Mouse (Mus musculus): Measurements from ENCODE around the gene S100b.

S100b gene

DNA sequence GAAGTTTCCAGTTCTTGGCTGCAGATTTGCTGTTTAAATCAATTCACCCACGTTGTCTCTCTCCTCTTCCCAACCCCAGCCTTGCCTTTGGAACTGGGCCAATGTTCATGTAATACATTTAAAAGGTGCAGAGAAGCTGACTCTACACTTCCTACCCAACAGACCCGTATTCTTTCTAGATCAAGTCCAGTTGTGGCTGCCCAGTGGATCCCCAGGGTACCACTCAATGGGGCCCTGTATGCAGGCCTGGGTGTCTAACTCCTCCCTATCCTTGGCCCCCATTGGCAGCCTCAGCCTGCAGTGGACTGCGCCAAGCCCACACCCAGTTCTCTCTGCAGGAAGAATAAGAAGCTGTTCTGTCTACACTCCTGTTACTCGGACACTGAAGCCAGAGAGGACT lies at the start of gene S100b:
TSS of gene S100b (plus strand) at position 318 of the 400 bp plus-strand sequence.
- no peak for DNase-seq (ENCODE audit: low read depth, low spot score)

DNA sequence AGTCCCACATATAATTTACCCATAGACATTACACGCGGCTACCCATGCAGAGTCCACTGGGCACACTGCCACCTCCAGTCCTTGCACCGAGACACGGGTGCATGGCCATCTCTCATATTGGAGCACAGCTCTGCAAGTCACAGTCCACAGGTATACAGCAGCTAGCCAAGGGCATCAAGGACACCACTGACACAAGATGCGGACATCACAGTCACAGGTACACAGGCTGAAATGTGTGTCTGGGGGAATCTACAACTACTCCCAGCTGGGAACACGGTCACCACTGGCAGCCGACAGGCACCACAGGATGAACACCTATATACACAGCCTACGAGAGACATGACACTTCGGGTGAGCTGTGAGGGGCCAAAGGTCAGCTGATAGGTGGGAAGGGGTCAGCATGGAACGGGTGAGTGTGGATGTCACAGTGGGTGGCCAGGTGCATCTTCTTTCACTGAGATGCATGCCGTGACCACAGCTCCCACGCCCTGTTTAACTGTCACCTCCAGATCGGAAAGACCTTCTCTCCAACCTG lies 46.3 kb upstream of the S100b start:
- DNase-seq (ENCODE audit: low read depth, low spot score), result no peak

DNA sequence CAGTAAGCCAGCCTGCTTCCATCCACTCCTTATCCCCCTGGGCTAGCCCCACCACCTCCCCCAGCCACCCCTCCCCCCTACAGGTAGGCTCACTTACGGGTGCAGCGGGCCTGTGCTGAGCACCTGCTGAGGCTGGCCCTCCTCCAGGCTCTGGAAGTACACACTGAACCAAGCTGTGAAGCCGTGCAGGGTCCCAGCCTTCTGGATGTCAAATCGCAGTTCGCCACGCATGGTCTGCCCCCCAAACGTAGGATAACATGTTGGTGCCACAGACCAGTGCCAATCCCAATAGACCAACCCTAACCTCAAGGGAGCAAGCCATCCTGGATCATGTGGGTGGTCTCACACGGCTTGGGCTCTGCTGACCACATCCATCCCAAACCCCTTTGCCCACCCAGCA lies 44.4 kb upstream of the S100b start:
- DNase-seq (ENCODE audit: low read depth, low spot score), result no peak

DNA sequence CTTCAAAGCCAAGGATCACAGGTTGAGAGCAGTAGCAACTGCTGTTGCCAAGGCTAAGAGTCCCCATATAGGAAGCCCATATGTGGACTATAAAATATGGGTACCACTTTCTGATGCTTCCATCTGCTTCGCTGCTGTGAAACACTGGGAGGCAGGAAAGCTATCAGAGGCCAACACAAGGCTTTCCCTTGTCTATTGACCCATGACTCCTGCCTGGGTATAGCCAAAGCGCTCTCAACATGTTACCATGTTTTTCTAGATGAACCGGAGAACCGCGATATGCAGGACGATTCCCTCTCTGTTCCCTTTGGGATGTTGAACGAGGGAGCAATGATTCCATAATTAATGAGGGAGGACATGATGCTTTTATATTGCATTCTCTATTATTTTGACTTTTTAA lies 42.8 kb upstream of the S100b start:
- no peak for DNase-seq (ENCODE audit: low read depth, low spot score)

DNA sequence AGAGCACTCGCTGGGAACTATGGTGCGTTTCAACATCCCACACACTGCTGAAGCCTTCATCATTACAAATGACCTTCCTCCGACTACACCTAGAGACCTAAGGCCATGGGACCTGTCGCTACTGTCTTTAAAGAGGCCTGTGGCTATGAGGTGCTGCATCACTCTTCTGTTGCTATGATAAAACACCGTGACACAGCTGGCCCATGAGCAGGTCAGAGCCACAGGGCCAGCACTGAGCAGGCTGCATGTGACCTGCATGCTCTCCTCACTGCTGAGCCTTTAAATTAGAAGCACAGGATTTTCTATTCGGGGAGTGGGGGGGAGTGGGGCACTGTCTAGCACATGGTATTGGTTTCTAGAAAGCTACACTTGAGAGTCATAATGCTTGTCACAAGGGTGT lies 41.5 kb upstream of the S100b start:
- DNase-seq (ENCODE audit: low read depth, low spot score), result no peak

DNA sequence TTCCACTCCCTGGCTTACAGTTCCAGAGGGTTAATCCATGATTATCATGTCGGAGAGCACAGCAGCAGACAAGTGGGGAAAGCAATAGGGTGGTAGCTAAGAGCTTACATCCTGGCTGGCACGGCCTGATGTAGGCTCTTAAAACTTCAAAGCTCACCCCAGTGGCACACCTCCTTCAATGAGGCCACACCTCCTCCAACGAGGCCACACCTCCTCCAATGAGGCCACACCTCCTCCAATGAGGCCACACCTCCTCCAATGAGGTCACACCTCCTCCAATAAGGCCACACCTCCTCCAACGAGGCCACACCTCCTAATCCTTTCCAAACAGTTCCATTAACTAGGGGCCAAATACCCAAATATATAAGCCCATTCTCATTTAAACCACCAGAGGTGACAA lies 39.5 kb upstream of the S100b start:
- no peak for DNase-seq (ENCODE audit: low read depth, low spot score)

DNA sequence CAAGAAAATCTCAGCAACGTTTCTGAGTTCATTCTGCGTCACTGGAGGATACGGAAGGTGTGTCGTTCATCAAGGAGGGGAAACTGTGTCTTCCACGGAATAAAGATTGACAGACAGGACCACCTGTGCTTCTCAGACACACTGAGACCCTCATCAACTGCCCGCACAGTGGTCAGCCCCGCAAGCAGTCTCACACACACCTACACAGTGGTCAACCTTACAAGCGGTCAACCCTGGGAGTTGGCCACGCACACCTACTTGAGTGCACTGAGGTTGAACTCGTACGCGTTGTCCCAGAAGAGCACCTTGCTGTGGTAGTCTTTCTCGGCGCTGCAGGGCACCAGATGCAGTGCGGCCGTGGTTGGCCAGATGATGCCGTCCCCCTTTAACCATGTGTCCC lies 36.6 kb upstream of the S100b start:
- no peak for DNase-seq (ENCODE audit: low read depth, low spot score)

DNA sequence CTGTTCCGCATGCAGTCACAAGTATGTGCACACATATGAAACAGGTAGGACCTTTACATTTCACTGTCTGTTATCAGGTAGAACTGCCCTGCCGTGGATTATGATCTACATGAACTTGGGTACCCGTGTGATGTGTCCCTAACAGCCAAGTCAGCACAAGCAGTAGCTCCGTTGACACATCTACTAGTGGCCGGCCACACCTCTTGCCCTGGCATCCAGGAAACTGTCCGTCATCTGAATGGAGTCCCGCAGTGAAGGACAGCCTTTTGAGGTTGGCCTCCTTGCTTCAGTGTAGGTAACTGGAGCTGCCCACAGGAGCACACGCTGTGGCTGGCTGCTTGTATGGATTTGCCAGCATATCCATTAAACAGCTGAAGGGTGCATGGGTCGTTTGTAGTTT lies 35.4 kb upstream of the S100b start:
- DNase-seq (ENCODE audit: low read depth, low spot score), result no peak

DNA sequence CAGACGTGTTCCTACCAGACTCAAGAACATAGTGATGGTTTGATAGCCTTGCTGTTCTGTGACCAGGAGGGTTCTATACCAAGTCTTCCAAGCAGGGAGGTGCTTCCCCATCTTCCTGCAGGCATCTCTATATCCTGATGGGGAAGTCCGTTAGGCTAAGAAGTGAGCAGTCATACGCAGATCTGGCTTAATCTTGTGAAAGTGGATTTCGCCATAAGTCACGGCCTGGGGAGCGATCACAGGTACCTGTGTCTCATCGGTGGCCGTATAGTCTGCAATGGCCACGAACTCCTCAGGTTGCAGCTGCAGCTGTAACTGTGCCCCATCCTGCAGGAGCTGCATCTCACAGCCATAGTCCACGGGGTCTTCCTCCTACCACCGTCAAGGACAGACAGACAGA lies 27.7 kb upstream of the S100b start:
- DNase-seq (ENCODE audit: low read depth, low spot score), result no peak

DNA sequence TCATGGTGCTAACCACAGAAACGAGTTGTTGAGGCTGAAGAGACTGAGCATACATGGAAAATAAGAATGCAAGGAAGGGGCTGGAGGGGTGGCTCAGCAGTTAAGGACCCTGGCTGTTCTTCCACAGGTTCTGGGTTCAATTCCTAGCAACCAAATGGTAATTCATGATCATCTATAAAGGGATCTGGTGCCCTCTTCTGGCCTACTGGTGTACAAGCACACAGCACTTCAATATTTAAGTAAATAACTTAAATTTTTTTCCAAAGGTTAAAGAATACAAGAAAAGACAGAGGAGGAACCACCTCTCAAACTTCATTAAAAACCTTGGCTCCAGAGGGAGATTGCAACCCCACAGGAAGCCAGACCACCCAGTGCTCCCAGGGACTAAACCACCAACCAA lies 24.0 kb upstream of the S100b start:
- no peak for DNase-seq (ENCODE audit: low read depth, low spot score)

DNA sequence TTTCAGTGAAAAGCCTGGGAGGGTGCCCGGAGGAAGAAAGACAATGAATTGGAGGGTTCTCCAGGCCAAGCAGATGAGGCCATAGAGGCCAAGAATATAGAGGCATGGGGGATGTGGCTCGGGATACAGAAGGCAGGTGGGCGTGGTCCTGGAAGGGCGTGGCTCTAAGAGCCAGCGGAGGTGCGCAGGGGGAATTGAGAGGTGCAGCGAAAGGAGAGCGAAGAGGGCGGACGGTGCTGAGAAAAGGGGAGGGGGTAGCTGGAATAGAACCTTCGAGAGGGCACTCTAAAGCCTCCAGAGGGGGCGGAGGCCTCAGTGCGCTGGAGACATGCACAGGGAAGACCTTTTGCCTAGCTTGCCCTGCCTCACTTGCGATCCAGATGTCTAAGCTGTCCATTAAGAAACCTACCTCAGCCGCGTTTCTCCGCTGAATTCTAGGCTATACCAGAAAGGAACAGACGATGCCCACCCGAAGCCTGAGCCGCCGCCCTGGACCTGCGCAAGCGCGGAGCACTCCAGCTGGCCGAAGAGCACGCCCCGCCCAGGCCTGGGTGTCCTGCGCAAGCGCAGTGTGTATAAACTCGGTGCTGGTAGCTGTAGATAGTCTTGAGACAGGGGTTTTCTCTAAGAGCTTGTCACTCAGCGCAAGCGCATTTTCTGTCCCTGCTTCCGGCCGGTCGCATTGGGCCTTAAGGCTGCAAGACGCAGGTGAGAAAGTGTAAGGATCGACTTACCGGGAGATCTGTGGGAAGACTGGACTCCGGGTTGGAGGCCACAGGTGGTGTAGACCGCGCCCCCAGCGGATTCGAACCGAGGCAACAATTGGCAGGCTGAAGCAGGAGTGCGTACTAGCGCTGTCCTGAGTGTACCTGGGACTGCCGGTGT lies 16.1 kb upstream of the S100b start, which contains the start of gene Prmt2:
TSS of gene Prmt2 (minus strand) at position 525 of the 885 bp plus-strand sequence.
- DNase-seq (ENCODE audit: low read depth, low spot score), result peak; percentile 93

DNA sequence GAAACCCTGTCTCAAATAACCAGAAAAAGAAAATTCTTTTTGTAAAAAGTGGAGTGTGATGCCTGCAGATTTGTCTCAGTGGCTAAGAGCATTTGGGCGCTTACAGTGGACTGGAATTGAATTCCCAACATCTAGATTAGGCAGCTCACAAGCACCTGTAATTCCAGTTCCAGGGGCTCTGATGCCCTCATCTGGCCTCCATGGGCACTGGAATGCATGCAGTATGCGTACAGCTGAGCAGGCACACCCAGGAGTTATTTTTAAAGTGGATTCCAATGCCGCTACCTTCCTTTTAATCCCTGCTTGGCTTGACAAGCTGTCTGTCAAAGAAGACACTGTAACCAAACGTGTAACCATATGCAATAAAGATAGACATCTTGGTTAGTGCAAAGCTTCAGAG lies 14.3 kb upstream of the S100b start:
- no peak for DNase-seq (ENCODE audit: low read depth, low spot score)

DNA sequence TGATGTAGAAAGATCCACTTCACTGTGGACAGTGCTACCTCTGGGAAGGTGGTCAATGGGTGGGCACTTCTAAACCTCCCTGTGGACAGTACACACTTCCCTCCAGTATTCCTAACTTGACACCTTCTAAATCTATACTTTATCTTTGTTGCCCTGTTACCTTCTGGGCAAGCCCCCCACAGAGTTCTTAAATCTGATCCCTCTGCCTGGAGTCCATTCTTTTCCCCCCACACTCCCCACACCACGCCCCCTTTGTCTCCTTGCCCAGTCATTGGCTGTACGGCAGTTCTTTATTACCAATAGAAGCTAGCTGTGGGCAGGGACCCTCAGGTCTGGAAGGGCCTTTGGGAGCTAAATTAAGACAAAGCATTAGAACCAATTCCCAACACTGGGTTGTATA lies 8.5 kb upstream of the S100b start:
- DNase-seq (ENCODE audit: low read depth, low spot score), result no peak

DNA sequence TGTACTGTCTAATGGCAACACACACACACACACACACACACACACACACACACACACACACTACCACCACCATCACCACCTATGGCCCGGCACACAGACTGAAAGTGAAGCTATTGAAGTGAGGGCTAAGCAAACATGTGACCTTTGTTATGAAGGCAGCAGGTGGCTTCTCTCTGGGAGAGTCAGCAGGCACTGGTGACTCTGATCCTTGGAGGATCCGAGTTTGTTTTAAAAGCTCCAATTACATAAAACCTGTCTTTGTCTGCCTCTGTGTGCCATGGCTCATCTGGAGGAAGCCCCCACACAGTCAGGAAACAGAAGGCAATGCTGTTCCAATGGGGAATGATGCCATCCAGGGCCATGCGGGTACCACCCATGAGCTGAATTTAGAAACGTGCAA lies 7.1 kb upstream of the S100b start:
- DNase-seq (ENCODE audit: low read depth, low spot score), result no peak

DNA sequence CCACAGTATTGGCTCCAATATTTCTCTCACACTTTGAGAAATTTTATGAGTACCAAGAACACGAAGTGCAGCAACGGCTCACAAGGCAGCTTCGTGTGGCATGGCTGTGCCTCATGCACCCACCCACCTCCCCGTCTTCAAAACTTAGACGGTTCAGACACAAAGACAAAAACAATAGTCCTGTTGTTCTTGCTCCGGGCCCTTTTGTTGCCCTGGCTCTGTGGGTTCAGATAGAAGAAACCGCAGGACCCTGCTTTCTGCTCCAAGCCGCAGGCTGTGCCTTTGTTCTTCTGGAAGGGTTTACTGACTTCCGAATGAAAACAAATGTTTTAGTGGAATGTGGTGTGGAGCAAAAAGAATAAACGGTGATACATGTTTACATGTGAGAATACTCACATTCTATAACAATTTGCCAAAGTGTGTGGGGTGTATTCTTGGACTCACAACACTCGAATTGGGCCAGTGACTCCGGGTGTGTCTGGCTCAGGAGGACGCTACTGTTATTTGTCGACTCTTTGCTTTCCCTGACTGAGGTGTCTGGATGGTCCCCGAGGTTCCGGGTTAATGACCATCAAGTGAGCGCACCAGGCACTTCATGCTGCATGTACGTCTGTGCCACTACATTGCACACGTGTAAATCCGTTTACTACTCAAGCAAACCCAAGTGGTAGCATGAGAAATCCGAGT lies 5.5 kb upstream of the S100b start:
- no peak for DNase-seq (ENCODE audit: low read depth, low spot score)

DNA sequence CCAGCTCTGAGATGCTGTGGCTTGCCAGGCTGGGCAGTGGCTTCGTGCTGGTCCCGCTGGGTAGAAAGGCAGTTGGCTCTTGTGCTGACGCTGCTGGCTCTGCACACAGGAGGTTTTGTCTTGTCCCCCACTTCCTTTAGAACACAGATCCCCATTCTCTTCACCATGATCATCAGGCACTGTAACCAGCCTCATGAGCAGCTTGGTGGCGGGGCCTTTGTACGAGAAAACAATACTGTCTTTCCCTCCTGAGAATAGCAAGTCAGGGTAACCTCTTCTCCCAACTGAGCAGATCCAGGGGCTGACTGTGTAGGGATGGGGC lies 5.0 kb upstream of the S100b start:
- no peak for DNase-seq (ENCODE audit: low read depth, low spot score)

DNA sequence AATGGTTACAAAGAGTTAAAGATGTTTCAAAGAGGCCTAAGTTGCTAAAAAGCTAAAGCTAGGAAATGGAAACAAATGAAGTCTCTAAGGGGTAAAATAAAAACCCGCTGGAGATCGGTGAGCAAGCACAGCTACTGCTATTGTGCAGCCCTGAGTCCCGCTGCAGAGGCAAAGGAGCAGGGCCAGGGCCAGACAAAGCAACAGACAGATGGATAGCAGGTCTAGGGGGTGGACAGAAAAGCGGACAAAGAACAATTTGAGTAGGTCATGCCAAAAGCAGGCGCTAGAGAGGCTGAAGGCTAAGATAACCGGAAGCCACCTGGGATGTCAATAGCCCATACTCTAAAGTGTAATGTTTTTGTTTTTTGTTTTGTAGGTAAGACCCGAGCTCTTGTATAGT lies 2.8 kb upstream of the S100b start:
- DNase-seq (ENCODE audit: low read depth, low spot score), result no peak

DNA sequence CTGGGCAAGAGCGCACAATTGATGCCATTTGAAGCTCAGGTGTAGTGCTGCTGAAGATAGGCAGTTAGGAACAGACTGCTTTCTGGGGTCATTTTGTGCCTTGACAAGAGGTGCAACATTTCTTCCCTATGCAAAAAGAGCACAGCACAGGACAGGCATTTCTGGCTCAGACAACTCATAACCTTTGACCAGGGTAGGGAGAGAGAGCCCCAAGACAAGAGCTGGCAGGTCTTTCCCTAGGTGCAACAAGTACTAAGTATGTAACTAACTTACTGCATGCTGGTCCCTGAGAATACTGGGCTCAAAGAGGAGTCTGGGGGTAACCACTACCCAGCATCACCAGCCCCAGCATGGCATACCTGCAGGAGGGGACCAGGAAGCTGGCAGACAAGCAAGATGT lies 574 bp upstream of the S100b start:
- DNase-seq (ENCODE audit: low read depth, low spot score), result no peak

DNA sequence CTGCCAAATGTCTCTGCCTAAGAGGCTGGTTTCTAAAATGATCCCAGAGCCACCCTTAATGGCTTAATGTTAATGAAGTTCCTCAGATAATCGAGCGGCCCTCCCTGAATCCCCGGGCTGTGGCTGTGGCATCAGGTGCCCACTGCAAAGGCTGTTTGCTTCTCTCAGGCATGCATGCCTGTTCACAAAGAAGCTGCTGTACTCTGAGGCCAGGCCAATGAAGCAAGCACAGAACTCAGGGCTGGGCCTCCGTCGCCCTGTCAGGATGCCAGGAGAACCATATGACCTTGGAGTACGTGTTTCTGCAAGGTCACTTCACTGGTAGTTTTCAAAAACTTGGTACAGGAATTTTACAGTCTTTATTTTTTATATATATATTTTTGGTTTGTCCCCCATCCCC lies 2.0 kb downstream of the S100b start:
- DNase-seq (ENCODE audit: low read depth, low spot score), result no peak

DNA sequence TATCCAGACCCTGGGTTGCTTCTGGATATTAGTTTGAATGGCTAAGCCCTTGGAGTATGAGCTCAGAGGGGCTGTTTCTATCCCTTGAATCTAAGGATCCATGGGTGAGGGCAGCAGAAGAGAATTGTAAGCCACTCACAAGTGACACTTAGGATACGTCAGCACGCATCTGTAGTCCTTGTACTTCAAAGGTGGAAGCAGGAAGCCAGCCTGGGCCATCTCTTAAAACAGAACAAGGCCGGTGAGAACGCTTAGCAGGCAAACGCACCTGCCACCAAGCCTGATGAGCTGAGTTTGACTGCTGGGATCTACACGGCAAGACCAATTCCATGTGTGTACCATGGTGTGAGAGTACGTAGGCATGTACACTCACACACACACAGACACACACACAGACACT lies 3.6 kb downstream of the S100b start:
- peak; percentile 36 for DNase-seq (ENCODE audit: low read depth, low spot score)

DNA sequence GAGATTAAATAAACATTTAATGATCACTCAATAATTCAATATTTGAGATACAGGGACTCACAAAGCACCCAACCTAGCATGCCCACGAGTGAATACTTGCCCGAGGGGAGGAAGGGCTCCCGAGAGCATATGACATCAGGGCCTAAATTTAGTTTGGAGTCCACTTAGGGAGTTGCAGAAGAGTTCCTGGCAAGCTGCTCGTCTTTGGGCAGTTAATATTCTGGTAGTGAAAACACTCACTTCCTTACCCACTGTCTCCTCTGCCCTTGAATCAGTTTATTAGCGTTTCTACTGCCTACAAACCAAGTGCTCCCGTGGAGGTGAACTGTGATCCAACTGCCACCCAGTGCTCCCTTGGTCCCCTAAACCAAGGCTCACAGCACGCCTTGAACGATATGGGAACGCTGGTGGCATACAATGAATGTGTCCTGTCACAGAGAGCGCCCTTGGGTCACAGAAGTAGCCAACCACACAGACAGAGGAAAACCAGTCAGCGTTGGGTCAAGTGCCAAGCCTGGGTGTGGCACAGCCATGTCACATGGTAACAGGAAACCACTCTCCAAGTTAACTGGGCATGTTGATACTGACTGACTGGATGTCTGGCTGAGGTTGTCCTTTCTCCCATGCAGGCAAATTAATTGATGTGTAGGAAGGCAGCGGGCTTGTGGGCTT lies 4.2 kb downstream of the S100b start:
- DNase-seq (ENCODE audit: low read depth, low spot score), result no peak

DNA sequence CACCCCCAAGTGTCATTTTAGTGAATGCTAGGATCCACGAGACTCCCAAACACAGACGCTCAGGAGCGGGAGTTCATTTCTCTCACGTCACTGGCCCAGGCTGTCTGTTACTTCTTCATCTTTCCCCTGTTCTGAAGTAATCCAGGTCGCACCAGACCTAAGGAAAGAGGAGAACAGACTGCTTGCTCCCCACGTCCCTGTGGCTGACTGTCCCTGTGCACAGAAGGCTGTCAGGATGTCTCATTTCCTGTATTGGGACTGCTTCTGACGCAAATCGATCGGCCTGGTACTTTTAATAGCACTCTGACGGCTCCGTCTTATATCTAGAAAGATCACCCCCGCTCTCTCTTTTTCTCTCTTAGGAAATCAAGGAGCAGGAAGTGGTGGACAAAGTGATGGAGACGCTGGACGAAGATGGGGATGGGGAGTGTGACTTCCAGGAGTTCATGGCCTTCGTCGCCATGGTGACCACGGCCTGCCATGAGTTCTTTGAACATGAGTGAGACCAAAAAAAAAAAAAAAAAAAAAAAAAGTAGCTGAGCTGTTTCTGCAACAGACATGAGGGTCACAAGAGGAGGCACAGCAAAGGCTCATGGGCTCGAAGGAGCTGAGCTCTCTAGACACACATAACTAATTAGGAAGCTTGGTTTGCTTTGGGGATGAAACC lies 6.0 kb downstream of the S100b start:
- no peak for DNase-seq (ENCODE audit: low read depth, low spot score)
